Comparison of ENCODE assay signal across 13 mouse cellular contexts in genomic region chr14:64594811-64595522, GRCm38 (mm10).
DNase-seq lines count a peak whose midpoint lies in the region; ATAC-seq and TF ChIP-seq lines count a peak whose summit lies in the region.
"Had no signal": no experiment of that assay in that cellular context is flagged by ENCODE, and none has a peak within 500 bp of the region (broad histone marks: within the 10 kb centered on the region; RNA-seq: fewer than 3 reads in every experiment).

No protein-coding gene starts in this region.

- H3K36me3 ChIP-seq in forebrain, embryonic 16.5 days (ENCODE audit: control insufficient read depth, insufficient read depth): peaks cover 4% of the 10 kb centered on the region
- no peaks in the 10 kb centered on the region for H3K36me3 ChIP-seq in midbrain, embryonic 15.5 days (replicated peaks)
- H3K36me3 ChIP-seq in lung, postnatal 0 days (ENCODE audit: insufficient read depth, low read length): no peaks in the 10 kb centered on the region

- ATAC-seq in forebrain, embryonic 16.5 days: peak; percentile 29
- peak; percentile 67 for ATAC-seq in midbrain, embryonic 15.5 days (replicated peaks)
- no peak for ATAC-seq in lung, postnatal 0 days

- TF ChIP-seq POLR2A in brain, embryonic 14.5 days (IDR thresholded peaks at IDR 0.05; ENCODE audit: borderline replicate concordance, extremely low read depth, insufficient read depth, insufficient read length, poor library complexity, severe bottlenecking): no peak

- no peaks in the 10 kb centered on the region for H3K9me3 ChIP-seq in forebrain, embryonic 16.5 days (ENCODE audit: control insufficient read depth, low read length)
- H3K9me3 ChIP-seq in midbrain, embryonic 15.5 days: no peaks in the 10 kb centered on the region
- H3K9me3 ChIP-seq in lung, postnatal 0 days (ENCODE audit: low read length): no peaks in the 10 kb centered on the region

- no peak for TF ChIP-seq CTCF in brain, embryonic 14.5 days (IDR thresholded peaks at IDR 0.05; ENCODE audit: borderline replicate concordance, extremely low read depth, insufficient read depth, insufficient read length)
- no peak for TF ChIP-seq CTCF in lung, postnatal 0 days (IDR thresholded peaks at IDR 0.05)

- TF ChIP-seq EP300 in lung, postnatal 0 days (IDR thresholded peaks at IDR 0.05): no peak

- peak overlapping the region; percentile 53 for H3K9ac ChIP-seq in forebrain, embryonic 16.5 days (replicated peaks; ENCODE audit: low read depth, low read length)
- H3K9ac ChIP-seq in midbrain, embryonic 15.5 days: peak overlapping the region; percentile 77; the same call in 1 of the 2 replicates
- no peak overlapping the region for H3K9ac ChIP-seq in lung, postnatal 0 days (replicated peaks; ENCODE audit: low read depth)

- peak overlapping the region; percentile 99 for H3K27ac ChIP-seq in forebrain, embryonic 16.5 days (ENCODE audit: low read length)
- peak overlapping the region; percentile 100 for H3K27ac ChIP-seq in midbrain, embryonic 15.5 days
- no peak overlapping the region for H3K27ac ChIP-seq in lung, postnatal 0 days (ENCODE audit: low read length)

- H3K4me3 ChIP-seq in forebrain, embryonic 16.5 days (replicated peaks; ENCODE audit: low read length): no peak overlapping the region
- H3K4me3 ChIP-seq in midbrain, embryonic 15.5 days: peak overlapping the region; percentile 86; the same call in 1 of the 2 replicates
- H3K4me3 ChIP-seq in lung, postnatal 0 days (ENCODE audit: low read depth, low read length): no peak overlapping the region
- H3K4me3 ChIP-seq: erythroblast, embryonic 14.5 days had no signal

- H3K4me2 ChIP-seq in forebrain, embryonic 16.5 days (ENCODE audit: low read length): peak overlapping the region; percentile 99
- peak overlapping the region; percentile 95 for H3K4me2 ChIP-seq in midbrain, embryonic 15.5 days
- H3K4me2 ChIP-seq in lung, postnatal 0 days (replicated peaks; ENCODE audit: low read depth, low read length): no peak overlapping the region

- no peaks in the 10 kb centered on the region for H3K27me3 ChIP-seq in forebrain, embryonic 16.5 days (replicated peaks; ENCODE audit: control insufficient read depth, insufficient read depth, low read length)
- no peaks in the 10 kb centered on the region for H3K27me3 ChIP-seq in midbrain, embryonic 15.5 days (replicated peaks)
- H3K27me3 ChIP-seq in lung, postnatal 0 days (replicated peaks; ENCODE audit: insufficient read depth, low read length): peaks cover 25% of the 10 kb centered on the region

- WGBS in forebrain, embryonic 16.5 days: 36% methylated on average over 10 of the region's 10 CpGs
- WGBS in midbrain, embryonic 15.5 days: 18% methylated on average over 10 of the region's 10 CpGs
- 55% methylated on average over 10 of the region's 10 CpGs for WGBS in lung, postnatal 0 days

- peak; percentile 57 for DNase-seq in cerebellum, adult 11-12 months
- no peak for DNase-seq in cerebellum, adult 11 months
- peak; percentile 74 for DNase-seq in brain, embryonic 14.5 days (ENCODE audit: low read depth)
- no peak for DNase-seq in kidney, postnatal 14 days
- DNase-seq in frontal cortex, postnatal 14 days (ENCODE audit: low spot score in 2 of 2): no peak
- DNase-seq in lung, postnatal 0 days (ENCODE audit: low spot score): no peak
- DNase-seq: heart, adult 11 months; kidney, postnatal 4 days; lung, postnatal 36 days; thymus, postnatal 4 days had no signal

- peaks cover 55% of the 10 kb centered on the region for H3K4me1 ChIP-seq in forebrain, embryonic 16.5 days (replicated peaks; ENCODE audit: control insufficient read depth, insufficient read depth, low read length)
- peaks cover 53% of the 10 kb centered on the region for H3K4me1 ChIP-seq in midbrain, embryonic 15.5 days
- H3K4me1 ChIP-seq in lung, postnatal 0 days (ENCODE audit: insufficient read depth, low read depth, low read length): no peaks in the 10 kb centered on the region

Comparison
In these comparisons a context has a peak if more than half of its experiments do, and no peak if none do; other contexts are left out.
1. DNase-seq: peak in cerebellum, adult 11-12 months (single experiment) and brain, embryonic 14.5 days (single experiment); none in cerebellum, adult 11 months (single experiment), kidney, postnatal 14 days (single experiment), frontal cortex, postnatal 14 days (0 of 2) and lung, postnatal 0 days (single experiment).